Mouse (Mus musculus): ENCODE results near the gene Mrpl23.

Mrpl23 gene

DNA sequence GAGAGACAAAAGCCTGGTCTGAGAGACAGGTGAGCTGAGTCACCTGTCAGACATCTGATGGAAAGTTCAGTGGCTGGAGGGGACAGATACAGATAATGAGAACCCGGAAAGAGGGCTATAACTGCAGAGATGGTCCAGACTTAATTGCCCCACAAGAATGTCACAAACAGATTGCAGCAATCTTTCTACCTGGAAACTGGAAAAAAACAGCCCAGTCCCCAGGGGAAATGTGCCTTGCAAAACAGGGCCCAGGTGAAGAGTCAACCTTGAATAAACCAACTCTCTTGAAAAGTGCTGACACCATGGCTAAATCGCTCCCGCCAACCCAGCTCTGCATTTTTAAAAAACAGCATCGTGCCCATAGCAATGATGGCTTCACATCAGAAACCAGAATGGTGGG lies 12.2 kb upstream of the Mrpl23 start:
- DNase-seq (ENCODE audit: low spot score in 2 of 2) = no peak

DNA sequence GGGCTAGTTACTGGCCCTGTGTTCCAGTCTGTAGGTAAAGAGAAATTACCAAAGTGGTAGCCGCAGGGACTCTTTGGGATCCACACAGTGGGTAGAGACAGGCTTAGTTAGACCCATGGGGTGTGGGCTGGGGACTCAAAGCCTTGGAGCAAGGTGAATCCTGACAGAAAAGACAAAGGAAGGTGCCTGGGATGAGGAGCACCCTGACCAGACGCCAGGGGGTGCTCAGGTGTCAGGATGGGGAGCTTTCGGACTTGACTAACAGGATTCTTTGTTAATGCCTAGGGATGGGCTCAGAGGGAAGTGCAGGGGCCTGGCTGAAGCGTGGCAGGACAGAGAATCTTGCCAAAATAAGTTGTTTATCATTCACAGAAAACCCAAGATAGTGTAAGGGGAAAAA lies 10.1 kb upstream of the Mrpl23 start:
- no peak for DNase-seq (ENCODE audit: low spot score in 2 of 2)

DNA sequence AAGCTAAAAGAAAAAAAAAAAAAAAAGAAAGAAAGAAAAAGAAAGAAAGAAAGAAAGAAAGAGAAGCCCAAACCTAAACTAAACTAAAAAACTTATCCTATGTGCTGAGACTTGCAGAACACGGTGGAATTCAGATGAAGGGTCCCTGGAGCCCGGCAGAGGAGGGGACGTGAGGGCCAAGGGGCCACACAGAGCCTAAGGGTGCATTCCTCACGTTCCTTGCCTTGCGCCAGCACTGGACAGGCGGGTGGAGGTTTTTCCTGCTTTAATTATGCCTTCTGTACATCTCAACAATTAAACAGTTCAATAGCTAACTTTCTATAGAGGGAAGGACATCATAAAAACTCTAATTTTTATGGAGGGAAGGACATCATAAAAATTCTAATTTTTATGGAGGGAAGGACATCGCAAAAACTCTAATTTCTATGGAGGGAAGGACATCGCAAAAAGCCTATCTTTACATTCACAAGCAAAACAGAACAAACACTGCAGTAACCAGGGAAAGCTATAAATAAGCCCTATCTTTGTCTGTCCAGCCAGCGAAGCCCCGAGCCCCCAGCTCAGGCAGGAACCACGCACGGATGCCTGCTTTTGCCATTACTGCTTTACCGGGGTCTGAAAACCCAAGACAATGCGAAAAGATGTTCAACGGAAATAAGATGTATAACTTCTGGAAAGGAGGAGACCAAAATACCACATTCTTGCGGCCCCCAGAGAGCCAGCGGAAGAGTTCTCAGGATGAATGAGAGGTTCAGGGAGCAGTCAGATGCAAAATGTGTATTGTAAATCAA lies 9.1 kb upstream of the Mrpl23 start:
- no peak for DNase-seq (ENCODE audit: low spot score in 2 of 2)

DNA sequence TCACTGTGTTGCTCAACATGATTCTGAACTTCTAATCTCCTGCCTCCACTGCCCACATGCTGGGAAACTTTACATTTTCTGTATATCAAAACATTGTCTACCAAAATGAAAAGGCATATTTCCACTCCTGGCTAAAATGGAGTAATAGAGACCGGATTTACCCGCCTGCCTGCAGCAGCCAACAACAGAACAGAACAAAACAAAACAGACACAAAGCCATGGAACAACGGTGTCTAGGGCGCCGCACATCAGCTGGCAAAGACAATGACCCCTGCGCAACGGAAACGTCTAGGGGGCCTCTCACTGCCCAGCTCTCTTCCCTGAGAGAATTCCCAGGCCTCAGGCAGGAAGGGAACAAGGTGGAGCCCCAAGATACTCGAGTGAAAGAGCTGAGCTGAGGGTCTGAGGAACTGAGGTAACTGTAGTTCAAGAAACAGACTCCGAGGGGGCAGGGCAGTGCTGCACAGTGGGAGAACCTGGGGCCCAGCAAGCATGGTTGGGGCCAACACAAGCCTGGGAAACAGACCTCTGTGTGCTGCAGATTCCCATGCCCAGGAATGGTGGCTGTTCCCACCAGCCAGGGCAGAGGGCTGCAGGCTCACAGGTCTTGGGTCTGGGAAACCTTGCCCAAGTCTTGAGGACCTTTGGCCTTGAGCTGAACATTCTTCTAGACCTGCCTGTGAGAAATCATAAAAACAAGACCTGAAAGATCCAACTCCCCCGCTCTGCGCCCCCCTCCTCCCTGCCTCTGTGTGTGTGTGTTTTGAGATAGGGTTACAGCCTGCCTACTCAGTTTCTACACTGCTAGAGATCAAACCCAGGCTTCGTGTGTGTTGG lies 6.9 kb upstream of the Mrpl23 start:
- DNase-seq (ENCODE audit: low spot score in 2 of 2) = peak; percentile 15 to 45

DNA sequence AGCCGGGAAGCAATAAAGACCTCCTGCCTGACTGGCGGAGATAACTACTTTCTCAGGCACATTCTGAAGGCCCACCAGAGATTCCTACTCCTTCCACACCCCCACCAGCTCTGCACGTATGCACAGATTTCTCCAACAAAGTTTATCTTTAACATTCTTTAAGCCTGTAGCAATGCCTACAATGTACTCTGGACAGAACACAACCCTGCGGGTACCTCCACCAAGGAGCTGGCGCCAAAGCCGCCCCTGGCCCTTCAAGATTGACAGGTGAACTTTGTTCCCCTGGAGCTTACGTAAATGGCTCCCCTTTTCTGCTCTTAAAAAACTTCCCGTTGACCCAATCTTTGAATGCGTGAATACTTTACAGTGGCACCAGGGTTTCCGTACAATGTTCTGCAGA lies 3.1 kb upstream of the Mrpl23 start:
- DNase-seq (ENCODE audit: low spot score in 2 of 2) = no peak

DNA sequence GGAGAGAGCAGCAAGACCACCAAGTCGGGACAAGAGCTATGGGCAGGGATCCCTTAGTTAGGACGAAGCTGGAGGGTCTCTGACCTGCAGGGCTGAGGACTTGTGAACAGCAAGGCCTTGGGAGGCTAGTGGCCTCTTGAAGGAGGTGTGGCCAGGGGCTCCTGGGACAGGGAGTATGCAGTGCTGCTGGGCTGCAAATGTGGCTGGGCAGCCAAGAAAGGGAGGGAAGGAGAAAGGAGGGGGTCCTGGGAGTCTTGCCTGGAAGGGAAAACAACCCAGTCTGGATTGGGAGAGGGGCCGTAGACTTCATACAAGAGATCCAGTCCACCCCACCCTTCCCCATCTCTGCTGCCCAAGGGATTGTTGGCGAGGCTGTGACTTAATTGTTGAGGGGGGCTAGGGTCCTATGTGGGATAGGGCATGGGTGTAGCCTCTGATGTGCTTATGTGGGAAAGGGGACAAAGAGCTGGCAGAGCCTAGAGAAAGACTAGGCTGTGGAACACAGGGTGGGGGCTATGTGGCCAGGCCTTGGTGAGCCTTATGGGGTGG lies 439 bp upstream of the Mrpl23 start:
- DNase-seq (ENCODE audit: low spot score in 2 of 2) = peak in 1 of 2 experiments; percentile 15

DNA sequence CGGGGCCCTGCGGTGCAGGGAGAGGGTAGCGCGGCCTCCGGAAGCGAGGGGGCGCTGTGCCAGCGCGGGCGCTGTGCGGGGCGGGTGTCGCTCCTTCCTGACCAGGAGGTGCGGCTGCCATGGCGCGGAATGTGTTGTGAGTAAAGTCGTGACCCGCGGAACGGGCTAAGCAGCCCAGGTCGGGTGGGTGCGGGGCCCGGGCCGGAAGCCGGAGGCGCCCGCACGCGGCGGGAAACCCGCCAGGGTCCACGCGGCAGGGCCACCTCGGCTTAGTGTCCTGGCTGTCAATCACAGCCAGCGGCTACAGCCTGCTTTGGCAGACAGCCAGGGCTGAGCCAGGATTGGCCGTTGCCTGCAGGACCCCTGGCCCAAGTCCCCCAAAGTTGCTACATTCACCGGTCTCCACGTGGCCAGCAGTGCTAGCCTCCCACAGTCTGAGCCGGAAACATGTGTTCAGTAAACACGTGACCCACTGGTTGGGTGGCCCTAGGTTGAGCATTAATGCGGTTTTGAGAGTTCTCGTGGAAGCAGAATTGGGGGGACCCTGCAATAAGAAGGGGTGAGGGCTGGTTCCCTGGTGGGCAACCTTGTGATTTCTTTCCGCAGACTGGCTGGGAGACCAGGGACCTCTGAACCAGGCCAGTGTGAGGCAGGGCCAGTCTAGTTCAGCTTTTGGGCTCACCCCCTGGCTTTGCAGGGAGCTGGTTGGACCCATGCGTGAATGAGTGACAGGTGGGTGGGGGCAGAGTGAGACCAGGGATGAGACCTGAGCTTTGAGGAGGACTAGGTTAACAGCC lies 771 bp downstream of the Mrpl23 start:
- DNase-seq (ENCODE audit: low spot score in 2 of 2) = peak; percentile 78 to 80

DNA sequence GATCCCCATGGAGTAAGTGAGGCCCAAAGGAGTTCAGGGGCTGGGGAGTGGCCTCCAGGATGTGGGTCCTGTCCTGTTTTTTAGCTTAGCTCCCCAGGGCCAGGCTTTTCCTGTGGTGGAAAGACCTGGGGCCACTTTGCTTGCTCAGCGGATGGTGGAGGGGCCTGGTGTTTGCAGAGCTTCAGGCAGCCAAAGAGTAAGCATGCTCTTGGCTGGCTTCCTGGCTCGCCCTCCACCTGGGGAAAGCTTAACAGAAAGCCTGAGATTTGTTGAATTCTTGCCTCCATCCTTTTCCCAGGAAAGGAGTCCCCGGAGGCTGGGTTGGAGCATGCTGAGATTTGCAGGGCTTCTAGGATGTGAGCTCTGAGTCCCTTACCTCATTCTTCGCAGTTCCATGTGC lies 2.6 kb downstream of the Mrpl23 start:
- no peak for DNase-seq (ENCODE audit: low spot score in 2 of 2)

DNA sequence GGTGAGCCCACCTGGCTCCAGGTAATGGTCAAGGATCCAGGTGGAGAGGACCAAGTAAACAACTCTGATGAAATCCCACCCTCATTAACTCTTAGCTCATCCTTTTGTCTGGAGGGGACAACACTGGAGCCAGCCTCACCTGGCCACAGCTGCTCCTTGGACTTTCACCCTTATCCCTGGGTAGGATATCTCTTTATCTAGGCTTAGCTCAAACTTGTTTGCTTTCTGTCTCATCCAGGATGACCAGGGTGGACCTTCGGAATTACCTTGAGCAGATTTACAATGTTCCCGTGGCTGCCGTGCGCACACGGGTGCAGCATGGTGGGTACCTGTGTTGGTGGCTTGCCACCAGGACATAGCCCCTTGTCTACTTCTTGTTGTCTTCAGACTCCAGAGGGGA lies 3.3 kb downstream of the Mrpl23 start:
- no peak for DNase-seq (ENCODE audit: low spot score in 2 of 2)

DNA sequence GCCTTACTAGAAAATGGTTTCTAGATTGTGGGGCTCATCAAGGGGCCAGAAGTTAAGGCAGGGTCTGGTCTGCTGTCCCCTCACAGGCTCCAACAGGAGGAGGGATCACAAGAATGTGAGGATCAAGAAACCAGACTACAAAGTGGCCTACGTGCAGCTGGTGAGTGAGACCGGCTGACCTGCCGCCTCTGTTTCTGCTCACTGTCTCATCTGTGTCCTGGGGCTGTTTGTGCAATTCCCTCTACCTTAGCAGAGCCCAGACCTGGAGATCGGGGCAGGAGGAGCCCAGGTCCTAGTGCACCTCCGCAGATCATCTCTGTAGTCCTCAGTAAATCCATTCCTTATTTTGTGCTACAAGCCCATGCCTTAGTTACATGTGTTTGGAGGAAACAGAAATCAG lies 4.7 kb downstream of the Mrpl23 start:
- no peak for DNase-seq (ENCODE audit: low spot score in 2 of 2)

DNA sequence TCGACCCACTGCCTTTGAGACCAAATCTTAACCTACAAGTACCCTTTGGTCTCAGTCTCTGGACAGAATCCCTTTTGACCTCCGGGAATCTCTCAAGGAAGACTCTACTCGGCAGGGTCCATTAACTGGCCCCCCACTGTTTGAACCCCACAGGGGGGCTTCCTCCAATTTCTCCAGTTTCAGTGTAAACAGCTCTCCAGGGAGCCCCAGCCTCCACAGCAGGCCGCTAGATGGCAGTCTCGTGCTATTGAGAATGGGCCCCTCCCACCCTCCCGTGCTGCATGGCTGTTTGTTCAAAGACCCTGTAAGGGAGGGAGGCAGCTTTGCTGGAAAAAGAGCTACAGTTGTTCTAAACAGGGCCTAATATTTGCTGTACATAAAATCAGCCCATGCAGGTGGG lies 5.4 kb downstream of the Mrpl23 start:
- peak in 1 of 2 experiments; percentile 32 for DNase-seq (ENCODE audit: low spot score in 2 of 2)

DNA sequence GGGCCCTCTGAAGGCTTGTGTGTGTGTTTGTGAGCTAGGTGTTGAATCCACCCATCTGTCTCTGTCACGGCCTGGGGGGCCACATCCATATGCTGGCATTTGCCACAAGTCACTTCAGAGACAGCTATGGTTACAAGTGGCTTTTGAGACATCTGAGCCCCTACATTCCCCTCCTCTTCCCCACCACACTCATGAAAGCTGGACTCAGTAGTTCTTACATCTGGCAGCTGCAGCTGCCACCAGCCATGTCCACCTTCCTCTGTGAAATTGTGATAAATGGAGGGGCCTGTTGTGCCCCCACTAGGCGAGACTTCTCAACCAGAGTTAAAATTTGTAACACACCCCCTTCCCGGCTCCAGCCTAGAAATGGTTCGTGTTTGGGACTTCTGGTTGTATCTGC lies 5.8 kb downstream of the Mrpl23 start:
- no peak for DNase-seq (ENCODE audit: low spot score in 2 of 2)

DNA sequence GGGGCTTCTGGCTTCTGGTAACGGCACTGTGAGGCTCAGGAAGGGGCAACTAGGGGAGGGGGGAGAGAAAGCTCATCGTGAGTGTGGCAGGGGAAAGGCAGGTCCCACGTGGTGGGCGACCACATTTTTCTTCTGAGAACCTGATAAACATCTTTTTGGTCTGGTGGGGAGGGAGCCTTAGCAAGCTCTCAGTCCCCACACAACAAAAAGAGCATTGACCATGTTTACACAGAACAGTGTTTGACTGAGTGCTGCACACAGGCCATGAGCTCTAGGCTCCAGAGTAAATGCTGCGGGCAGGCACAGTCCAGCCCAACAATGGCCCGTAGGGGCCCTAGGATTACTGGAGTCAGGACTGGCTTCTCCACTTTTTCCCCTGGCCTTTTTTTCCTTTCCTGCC lies 6.3 kb downstream of the Mrpl23 start:
- no peak for DNase-seq (ENCODE audit: low spot score in 2 of 2)

DNA sequence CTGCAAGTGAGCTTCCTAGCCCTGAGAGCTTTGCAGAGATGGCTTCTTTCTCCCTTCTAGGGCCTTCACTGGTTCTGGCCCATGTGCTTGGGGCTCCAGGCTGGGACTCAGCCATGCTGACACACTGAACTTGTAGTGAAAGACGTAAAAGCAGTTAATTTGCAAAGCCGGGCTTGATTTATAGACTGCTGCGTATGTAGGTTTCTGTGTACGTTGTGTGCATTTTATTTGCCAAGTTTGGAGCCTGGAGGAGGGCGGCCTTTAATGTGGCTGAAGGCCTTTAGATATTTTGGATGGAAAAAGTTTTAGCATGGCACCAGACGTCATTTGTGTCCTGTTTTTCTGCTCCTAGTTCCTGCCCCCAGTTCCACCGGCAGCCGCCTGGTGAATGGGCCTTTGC lies 7.3 kb downstream of the Mrpl23 start:
- DNase-seq (ENCODE audit: low spot score in 2 of 2) = no peak

DNA sequence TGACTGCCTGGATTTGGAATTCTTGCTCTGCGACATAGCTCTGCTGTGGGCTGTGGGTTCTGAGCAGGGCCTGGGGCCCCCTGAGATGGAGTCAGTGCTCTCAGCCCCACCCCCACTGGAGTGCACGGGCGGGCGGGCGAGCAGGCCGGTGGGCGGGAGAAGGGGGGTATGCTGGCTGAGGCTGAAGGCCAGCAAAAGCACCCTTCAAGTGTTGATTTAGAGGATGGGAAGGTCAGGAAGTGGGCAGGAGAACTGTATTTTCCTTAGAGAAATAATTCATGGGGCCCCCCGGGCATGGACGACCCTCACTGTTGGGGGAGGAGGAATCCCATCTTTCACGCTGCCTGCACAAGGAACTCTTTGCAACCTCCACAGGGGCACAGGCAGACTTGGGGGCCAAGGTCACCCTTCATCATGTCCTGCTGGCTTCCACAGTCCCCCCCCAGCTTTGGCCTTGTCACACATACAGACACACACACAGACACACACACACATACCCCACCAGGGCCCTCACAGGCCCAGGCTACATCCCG lies 10.4 kb downstream of the Mrpl23 start:
- DNase-seq (ENCODE audit: low spot score in 2 of 2) = no peak

DNA sequence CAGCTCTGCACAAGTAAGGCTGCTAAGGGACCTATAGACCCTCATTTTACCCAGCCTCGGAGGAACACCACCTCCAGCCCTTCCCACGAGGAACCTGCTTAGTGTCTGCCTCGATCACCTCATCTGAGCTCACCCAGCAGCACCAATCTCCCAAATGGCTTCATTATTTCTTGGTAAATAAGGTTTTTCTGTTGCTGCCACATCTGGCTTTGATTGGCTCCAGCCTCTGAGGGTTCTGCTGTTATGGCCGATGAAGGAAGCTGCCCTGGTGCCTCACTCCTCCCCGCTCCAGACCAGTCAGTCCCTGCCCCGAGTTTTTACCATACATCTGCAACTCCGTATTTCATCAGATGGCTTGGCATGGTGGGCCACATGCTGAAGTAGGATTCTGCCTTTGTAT lies 13.5 kb downstream of the Mrpl23 start:
- DNase-seq (ENCODE audit: low spot score in 2 of 2) = no peak

DNA sequence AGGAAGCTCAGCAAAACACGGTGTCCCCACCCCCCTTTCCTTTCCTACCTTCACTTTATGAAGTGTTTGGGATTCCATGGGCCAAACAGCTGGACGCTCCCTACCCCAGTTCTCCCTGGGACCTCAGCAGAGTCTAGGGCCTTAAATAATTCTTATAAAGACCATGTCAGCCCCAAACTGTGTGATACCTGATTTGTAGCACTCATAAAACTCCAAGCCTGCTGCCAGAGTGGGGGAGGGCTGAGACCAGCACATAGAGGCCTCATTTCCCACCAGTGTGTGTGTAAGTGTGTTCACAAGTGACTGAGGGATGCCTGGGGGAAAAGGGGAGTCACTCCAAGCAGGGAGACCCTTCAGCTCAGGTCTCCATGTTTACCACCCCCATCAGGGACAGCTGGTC lies 15.4 kb downstream of the Mrpl23 start:
- no peak for DNase-seq (ENCODE audit: low spot score in 2 of 2)

DNA sequence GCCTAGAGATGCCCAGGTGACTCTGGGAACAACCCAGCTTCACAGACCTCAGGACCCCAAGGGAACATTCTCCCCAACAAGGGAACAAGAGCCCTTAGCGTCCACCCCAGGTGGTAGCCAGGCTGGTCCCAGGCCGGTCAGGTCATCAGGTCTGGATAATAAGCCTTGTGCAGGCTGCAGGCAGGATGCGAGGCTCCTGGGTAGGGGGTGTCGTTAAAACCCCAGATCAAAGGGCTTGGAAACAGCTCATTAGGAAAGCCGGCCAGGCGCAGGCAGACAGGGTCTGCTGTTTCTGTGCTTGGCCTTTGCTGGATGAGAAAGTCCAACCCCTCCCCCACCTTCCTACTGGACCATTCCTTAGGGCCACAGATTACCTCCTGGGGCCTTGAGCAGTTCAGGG lies 16.2 kb downstream of the Mrpl23 start:
- no peak for DNase-seq (ENCODE audit: low spot score in 2 of 2)

DNA sequence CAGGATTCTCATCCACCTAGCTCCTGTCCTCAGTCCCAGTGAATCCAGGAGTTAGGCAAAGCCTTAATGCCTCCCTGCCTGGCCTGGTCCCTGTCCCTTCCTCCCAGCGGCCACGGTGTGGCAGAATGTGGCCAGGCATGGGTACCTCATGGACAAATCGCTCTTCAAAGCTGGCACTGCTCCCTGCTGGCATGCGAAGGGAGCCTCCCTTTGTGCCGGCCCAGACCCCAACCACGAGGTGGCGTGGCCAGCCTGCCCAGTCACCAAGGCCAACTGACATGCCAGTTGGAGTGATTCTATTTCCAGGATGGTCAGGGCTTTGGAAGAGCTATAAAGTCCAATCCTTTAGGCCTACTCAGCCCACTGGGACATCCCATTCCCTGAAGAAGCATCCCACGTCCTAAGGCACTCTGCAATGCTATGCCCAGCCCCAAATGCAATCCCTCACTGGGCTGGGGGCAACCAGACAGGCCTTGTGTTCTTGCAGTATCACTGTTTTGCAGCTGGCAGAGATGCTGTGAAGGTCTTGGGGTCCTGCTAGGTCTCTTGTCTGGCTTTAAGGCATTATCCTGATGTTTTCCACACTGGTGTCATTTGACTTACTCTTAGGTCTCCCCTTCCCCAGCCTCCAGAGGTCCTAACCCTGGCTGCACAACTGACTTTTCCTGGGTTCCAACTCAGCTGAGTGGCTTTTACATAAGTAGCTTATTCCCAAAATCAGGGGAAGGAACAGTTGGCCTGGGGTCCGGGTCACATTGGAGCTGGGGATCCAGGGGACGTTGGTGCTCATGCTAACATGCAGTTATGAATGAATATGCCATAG lies 17.7 kb downstream of the Mrpl23 start:
- peak; percentile 47 to 53 for DNase-seq (ENCODE audit: low spot score in 2 of 2)

DNA sequence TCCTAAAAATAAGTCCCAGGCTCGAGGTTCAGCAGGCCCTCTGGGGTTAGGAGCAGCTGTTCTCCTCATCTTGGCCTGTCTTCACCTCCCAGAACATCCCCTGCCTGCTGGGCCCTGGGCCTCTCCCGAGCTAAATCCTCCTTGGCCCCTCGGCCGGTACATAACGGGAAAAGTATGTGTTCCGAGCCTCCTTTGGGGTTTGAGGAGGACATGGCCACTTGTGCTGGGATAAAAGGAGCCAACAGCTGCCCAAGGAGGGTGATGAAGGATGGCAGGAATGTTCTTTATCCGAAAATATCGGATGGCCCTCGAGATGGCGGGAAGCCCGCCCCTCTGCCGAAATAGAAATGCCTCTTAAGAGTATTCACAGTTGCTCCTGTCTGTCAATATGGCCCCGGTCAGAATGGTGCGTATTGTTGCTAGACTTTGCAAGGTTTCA lies 18.5 kb downstream of the Mrpl23 start:
- DNase-seq (ENCODE audit: low spot score in 2 of 2) = peak; percentile 27 to 63

DNA sequence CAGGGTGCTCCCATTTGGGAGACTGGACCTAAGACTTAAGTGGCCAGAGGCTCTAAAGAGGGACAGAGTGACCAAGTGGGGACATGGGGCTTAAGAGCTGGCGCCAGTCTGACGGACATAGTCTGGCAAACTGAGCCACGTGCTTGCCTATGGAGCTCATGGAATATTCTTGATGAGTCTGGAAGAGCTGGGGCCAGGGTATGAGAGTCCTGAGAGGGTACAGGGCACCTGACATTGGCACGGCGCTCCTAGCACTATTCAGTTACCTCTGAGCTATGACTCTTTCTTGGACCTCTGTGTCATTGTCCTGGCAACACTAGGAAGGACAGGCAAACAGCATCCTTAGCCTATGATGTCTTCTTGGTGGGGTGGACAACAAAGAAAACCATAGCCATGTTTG lies 19.2 kb downstream of the Mrpl23 start:
- no peak for DNase-seq (ENCODE audit: low spot score in 2 of 2)
